Mouse (Mus musculus): ENCODE measurements around the gene Csrnp2. TPM values are rescaled to one million over a fixed set of nuclear protein-coding genes. Genes with fewer than 3 reads are reported as not detected.
"Not testable (repeated sequence)": the region's sequence is repeated elsewhere in the genome, so short reads cannot be mapped to it uniquely, and the experiment has no call there.

Gene Csrnp2
- polyA plus RNA-seq, 1 experiment from 2014 or later, result 53.5 TPM

DNA sequence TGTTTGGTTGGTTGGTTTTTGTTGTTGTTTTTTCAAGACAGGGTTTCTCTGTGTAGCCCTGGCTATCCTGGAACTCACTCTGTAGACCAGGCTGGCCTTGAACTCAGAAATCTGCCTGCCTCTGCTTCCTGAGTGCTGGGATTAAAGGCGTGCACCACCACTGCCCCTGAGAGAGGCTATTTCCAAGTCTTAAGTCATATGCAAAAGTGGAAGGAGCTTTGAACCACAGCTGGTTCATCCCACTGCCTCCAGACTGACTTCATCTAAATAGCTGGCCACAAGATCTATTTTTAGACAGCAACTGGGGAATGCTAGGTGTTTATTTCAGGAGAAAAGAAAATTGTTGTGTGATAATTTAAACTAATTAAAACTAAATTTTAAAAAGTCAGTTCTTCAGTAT lies 7.0 kb downstream of the Csrnp2 start:
- H3K27me3 ChIP-seq (ENCODE audit: control insufficient read depth, insufficient read depth, low read length); DNase-seq; H3K9ac ChIP-seq (replicated peaks; ENCODE audit: low read length); H3K27ac ChIP-seq (replicated peaks; ENCODE audit: low read depth, low read length); ATAC-seq (ENCODE audit: low FRiP score, low TSS enrichment); H3K4me2 ChIP-seq (ENCODE audit: low read length); H3K9me3 ChIP-seq (ENCODE audit: control insufficient read depth, low read length); H3K4me3 ChIP-seq (replicated peaks; ENCODE audit: low read depth, low read length): not testable (repeated sequence)
- peaks cover 60% of the 10 kb centered on the region for H3K36me3 ChIP-seq (ENCODE audit: control insufficient read depth, insufficient read depth, low read length)
- WGBS, result 91% methylated on average over 1 of the region's 1 CpGs
- peaks cover 28% of the 10 kb centered on the region for H3K4me1 ChIP-seq (ENCODE audit: control insufficient read depth, insufficient read depth, low read length)

DNA sequence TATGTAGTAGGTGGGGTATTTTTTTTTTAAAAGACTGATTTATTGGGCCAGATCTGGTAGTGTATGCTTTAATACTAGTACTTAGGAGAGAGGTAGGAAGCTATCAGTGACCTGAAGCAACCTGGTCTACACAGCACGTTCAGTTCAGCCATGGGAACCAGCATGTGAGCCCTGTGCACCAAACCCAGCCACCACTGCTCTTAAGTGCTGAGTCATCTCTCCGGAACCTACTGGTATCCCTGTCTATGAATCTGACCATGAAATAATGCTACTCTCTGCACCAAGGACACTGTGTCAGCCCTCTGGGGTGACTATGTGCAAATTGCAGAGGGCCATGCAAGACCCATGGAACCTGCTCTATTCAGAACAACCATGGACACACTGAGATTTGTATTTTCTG lies 8.2 kb downstream of the Csrnp2 start:
- Histone ChIP-seq H3K4me3 (replicated peaks; ENCODE audit: low read depth, low read length) (no peak overlapping the region), H3K36me3 (ENCODE audit: control insufficient read depth, insufficient read depth, low read length) (peaks cover 71% of the 10 kb centered on the region)
- WGBS, result 93% methylated on average over 2 of the region's 2 CpGs

DNA sequence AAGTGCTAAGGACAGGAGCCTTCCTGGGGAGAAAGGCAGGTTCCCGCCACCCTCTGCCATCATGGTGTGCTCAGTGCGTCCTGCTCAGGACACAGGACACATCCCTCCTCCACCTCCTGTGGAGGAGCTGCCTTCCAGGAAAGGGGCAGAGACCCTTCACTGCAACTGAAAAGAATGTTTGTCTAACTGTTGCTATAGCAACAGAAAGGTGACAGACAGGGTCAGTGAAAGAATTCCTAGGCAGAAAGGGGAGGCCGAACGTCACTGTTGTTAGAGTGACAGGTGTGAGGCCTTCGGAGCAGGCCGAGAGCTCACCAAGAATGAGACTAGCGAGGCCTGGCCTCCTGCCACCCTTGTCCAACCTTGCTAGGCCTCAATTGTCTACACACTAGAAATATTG lies 8.8 kb downstream of the Csrnp2 start:
- H3K27ac ChIP-seq (replicated peaks; ENCODE audit: low read depth, low read length), result no peak overlapping the region
- ATAC-seq (ENCODE audit: low FRiP score, low TSS enrichment) (no peak), DNase-seq (no peak)
- peaks cover 9% of the 10 kb centered on the region for H3K4me1 ChIP-seq (ENCODE audit: control insufficient read depth, insufficient read depth, low read length)
- no peaks in the 10 kb centered on the region for H3K27me3 ChIP-seq (ENCODE audit: control insufficient read depth, insufficient read depth, low read length)
- H3K9me3 ChIP-seq (ENCODE audit: control insufficient read depth, low read length), result no peaks in the 10 kb centered on the region
- H3K9ac ChIP-seq (replicated peaks; ENCODE audit: low read length), result no peak overlapping the region
- H3K4me3 ChIP-seq (replicated peaks; ENCODE audit: low read depth, low read length), result no peak overlapping the region
- H3K36me3 ChIP-seq (ENCODE audit: control insufficient read depth, insufficient read depth, low read length), result peaks cover 77% of the 10 kb centered on the region
- 12% methylated on average over 7 of the region's 7 CpGs for WGBS
- H3K4me2 ChIP-seq (ENCODE audit: low read length), result no peak overlapping the region

More for the DNA sequence above, 8.2 kb downstream of the Csrnp2 start:
- Histone ChIP-seq H3K4me1 (ENCODE audit: control insufficient read depth, insufficient read depth, low read length) (peaks cover 15% of the 10 kb centered on the region), H3K9ac (replicated peaks; ENCODE audit: low read length) (no peak overlapping the region), H3K4me2 (ENCODE audit: low read length) (no peak overlapping the region), H3K9me3 (ENCODE audit: control insufficient read depth, low read length) (no peaks in the 10 kb centered on the region), H3K27ac (replicated peaks; ENCODE audit: low read depth, low read length) (no peak overlapping the region), H3K27me3 (ENCODE audit: control insufficient read depth, insufficient read depth, low read length) (no peaks in the 10 kb centered on the region)
- ATAC-seq (ENCODE audit: low FRiP score, low TSS enrichment) (no peak), DNase-seq (no peak)

DNA sequence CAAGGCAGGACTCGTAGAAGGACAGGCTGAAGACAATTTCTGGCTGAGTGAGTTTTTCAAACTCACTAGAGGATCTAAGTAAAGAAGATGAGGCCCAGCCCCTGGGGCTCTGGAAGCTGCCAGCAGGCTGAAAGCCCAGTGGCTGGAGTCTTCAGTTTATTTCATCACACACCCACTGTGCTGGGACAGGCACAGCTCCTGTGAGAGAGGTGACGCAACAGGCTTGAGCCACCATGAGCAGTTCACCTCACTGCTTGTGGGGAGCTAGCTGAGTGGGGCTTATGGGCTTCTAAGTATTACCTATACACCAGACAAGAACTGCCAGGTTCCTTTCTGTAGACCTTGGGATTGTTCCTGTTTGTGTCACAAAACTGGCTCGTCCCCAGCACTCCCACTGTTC lies 9.7 kb downstream of the Csrnp2 start:
- Histone ChIP-seq H3K27me3 (ENCODE audit: control insufficient read depth, insufficient read depth, low read length) (no peaks in the 10 kb centered on the region), H3K4me3 (replicated peaks; ENCODE audit: low read depth, low read length) (no peak overlapping the region), H3K4me2 (ENCODE audit: low read length) (no peak overlapping the region), H3K9ac (replicated peaks; ENCODE audit: low read length) (no peak overlapping the region), H3K4me1 (ENCODE audit: control insufficient read depth, insufficient read depth, low read length) (peaks cover under 1% of the 10 kb centered on the region; the same call in 1 of the 2 replicates), H3K36me3 (ENCODE audit: control insufficient read depth, insufficient read depth, low read length) (peaks cover 86% of the 10 kb centered on the region), H3K27ac (replicated peaks; ENCODE audit: low read depth, low read length) (no peak overlapping the region), H3K9me3 (ENCODE audit: control insufficient read depth, low read length) (no peaks in the 10 kb centered on the region)
- ATAC-seq (ENCODE audit: low FRiP score, low TSS enrichment) (no peak), DNase-seq (no peak)
- WGBS, result 87% methylated on average over 3 of the region's 3 CpGs

DNA sequence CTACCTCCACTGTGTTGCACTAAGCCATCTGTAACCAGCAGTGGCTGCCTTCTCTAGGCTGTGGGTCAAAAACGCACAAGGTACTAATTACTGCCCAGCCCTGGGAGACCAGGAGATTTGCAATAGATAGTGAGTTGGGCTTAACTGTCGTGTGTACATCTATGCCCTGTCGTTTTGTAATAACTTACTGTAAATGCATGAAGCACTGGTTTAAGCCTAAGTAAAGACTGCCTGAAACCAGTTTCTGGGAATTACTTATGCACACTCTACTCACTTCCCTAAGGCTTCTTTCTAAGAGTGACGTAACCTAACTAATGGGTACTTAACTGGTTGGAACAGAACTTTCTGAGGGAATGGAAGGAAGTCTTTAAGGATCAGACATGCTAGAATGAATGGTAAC lies 16.4 kb downstream of the Csrnp2 start:
- no peaks in the 10 kb centered on the region for H3K4me1 ChIP-seq (ENCODE audit: control insufficient read depth, insufficient read depth, low read length)
- H3K9me3 ChIP-seq (ENCODE audit: control insufficient read depth, low read length), result no peaks in the 10 kb centered on the region
- 89% methylated on average over 4 of the region's 4 CpGs for WGBS
- no peak overlapping the region for H3K4me3 ChIP-seq (replicated peaks; ENCODE audit: low read depth, low read length)
- no peak overlapping the region for H3K27ac ChIP-seq (replicated peaks; ENCODE audit: low read depth, low read length)
- DNase-seq (no peak), ATAC-seq (ENCODE audit: low FRiP score, low TSS enrichment) (no peak)
- no peak overlapping the region for H3K4me2 ChIP-seq (ENCODE audit: low read length)
- H3K27me3 ChIP-seq (ENCODE audit: control insufficient read depth, insufficient read depth, low read length), result no peaks in the 10 kb centered on the region
- H3K36me3 ChIP-seq (ENCODE audit: control insufficient read depth, insufficient read depth, low read length), result peaks cover 95% of the 10 kb centered on the region
- H3K9ac ChIP-seq (replicated peaks; ENCODE audit: low read length), result no peak overlapping the region

DNA sequence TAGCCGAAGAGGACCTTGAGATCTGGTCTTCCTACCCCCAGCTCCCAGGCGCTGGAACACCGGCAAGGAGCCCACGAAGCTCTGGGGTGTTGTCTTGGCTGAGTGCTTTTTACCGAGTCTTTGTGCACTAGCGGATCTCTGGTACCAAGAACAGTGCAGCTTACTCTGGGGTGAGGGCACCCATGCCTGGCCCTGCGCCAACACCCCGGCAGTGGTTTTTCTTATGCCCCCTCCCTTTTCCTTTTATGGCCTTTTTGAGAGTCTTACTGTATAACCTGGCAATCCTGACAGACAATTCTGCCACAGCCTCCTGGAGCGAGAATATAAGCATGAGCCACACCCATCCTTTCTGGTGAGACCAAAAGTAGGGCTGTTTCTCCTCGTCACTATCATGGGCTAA lies 16.9 kb downstream of the Csrnp2 start:
- 88% methylated on average over 10 of the region's 10 CpGs for WGBS
- Histone ChIP-seq H3K9me3 (ENCODE audit: control insufficient read depth, low read length) (no peaks in the 10 kb centered on the region), H3K27ac (replicated peaks; ENCODE audit: low read depth, low read length) (no peak overlapping the region)

DNA sequence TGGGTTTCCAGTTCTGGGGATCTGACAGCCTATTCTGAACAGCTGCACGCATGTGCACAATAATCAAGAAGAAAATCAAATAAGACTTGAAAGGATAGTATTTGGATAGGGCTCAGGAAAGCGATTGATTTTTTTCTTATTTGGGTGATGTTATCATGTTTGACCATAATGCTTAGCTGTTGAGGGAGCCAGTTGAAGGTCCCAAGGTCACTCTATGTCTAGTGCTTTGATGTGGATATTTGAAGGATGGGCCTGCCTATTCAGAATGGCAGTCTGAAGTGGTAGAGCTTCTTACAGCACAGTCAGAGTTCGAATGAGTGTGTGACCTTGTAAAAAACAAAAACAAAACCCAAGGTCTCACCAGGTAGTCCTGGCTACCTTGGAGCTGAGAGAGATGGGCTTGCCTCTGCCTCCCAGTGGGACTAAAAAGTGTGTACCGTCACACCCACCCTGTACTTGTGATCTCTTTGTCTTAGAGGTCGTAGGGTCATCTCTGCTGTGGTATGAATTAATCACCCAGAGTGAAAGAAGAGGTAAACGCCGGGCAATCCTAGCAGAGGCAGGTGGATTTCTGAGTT lies 21.3 kb downstream of the Csrnp2 start:
- Histone ChIP-seq H3K4me2 (ENCODE audit: low read length) (no peak overlapping the region), H3K4me3 (replicated peaks; ENCODE audit: low read depth, low read length) (no peak overlapping the region), H3K9ac (replicated peaks; ENCODE audit: low read length) (no peak overlapping the region), H3K27me3 (ENCODE audit: control insufficient read depth, insufficient read depth, low read length) (no peaks in the 10 kb centered on the region), H3K9me3 (ENCODE audit: control insufficient read depth, low read length) (no peaks in the 10 kb centered on the region), H3K4me1 (ENCODE audit: control insufficient read depth, insufficient read depth, low read length) (peaks cover 10% of the 10 kb centered on the region), H3K36me3 (ENCODE audit: control insufficient read depth, insufficient read depth, low read length) (peaks cover 66% of the 10 kb centered on the region), H3K27ac (replicated peaks; ENCODE audit: low read depth, low read length) (no peak overlapping the region)
- 85% methylated on average over 7 of the region's 7 CpGs for WGBS
- ATAC-seq (ENCODE audit: low FRiP score, low TSS enrichment) (no peak), DNase-seq (no peak)

More for the DNA sequence above, 16.9 kb downstream of the Csrnp2 start:
- Histone ChIP-seq H3K27me3 (ENCODE audit: control insufficient read depth, insufficient read depth, low read length) (no peaks in the 10 kb centered on the region), H3K4me2 (ENCODE audit: low read length) (no peak overlapping the region), H3K36me3 (ENCODE audit: control insufficient read depth, insufficient read depth, low read length) (peaks cover 95% of the 10 kb centered on the region), H3K9ac (replicated peaks; ENCODE audit: low read length) (no peak overlapping the region), H3K4me1 (ENCODE audit: control insufficient read depth, insufficient read depth, low read length) (no peaks in the 10 kb centered on the region), H3K4me3 (replicated peaks; ENCODE audit: low read depth, low read length) (no peak overlapping the region)
- ATAC-seq (ENCODE audit: low FRiP score, low TSS enrichment), result no peak
- no peak for DNase-seq

DNA sequence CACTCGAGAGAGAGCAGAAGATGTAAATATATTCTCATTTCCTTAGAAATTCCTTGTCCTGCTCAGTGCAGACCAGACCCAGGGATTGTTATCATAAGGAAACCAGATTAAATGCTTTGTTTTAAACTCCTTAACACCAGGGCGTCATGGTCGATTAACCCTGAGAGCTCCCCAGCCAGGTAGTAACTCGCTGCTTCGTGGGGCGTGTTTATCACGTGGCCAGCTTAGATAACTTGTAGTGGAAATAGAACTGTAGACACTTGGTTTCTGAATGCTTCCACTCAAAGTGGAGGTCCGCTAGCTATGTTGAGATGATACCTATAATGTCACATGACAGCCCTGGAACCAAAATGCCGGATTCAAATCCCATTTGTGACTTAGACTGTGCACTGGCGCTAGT lies 25.3 kb downstream of the Csrnp2 start:
- Histone ChIP-seq H3K27ac (replicated peaks; ENCODE audit: low read depth, low read length) (no peak overlapping the region), H3K4me1 (ENCODE audit: control insufficient read depth, insufficient read depth, low read length) (peaks cover 20% of the 10 kb centered on the region), H3K4me2 (ENCODE audit: low read length) (peak overlapping the region; percentile 89), H3K9me3 (ENCODE audit: control insufficient read depth, low read length) (no peaks in the 10 kb centered on the region), H3K4me3 (replicated peaks; ENCODE audit: low read depth, low read length) (peak overlapping the region; percentile 83), H3K9ac (replicated peaks; ENCODE audit: low read length) (peak overlapping the region; percentile 86; the same call in 1 of the 2 replicates), H3K27me3 (ENCODE audit: control insufficient read depth, insufficient read depth, low read length) (no peaks in the 10 kb centered on the region), H3K36me3 (ENCODE audit: control insufficient read depth, insufficient read depth, low read length) (peaks cover 27% of the 10 kb centered on the region)
- WGBS, result 63% methylated on average over 10 of the region's 10 CpGs
- ATAC-seq (ENCODE audit: low FRiP score, low TSS enrichment) (no peak), DNase-seq (no peak)

DNA sequence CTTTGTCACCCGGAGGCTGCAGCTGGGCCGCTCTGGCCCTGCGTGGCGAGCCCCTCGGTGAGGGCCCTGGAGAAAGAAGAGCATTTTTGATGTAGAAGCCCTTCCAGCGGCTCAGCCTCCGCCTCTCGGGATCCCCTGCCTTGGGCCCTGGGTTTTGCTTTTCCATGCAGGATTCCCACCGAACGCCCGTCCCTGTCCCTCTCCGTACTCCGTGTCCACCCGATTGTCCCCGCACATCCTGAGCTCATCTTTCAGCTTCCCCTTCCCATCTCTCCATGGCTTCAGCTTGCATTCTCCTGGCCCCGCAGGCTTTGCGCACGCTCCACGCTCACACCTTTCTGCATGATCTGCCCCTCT lies 26.1 kb downstream of the Csrnp2 start:
- Histone ChIP-seq H3K36me3 (ENCODE audit: control insufficient read depth, insufficient read depth, low read length) (peaks cover 20% of the 10 kb centered on the region), H3K27me3 (ENCODE audit: control insufficient read depth, insufficient read depth, low read length) (no peaks in the 10 kb centered on the region), H3K4me3 (replicated peaks; ENCODE audit: low read depth, low read length) (peak overlapping the region; percentile 83), H3K4me1 (ENCODE audit: control insufficient read depth, insufficient read depth, low read length) (peaks cover 20% of the 10 kb centered on the region), H3K4me2 (ENCODE audit: low read length) (peak overlapping the region; percentile 89), H3K9ac (replicated peaks; ENCODE audit: low read length) (peak overlapping the region; percentile 86), H3K9me3 (ENCODE audit: control insufficient read depth, low read length) (no peaks in the 10 kb centered on the region), H3K27ac (replicated peaks; ENCODE audit: low read depth, low read length) (peak overlapping the region; percentile 85)
- 0% methylated on average over 19 of the region's 19 CpGs for WGBS
- ATAC-seq (ENCODE audit: low FRiP score, low TSS enrichment) (peak; percentile 22; the same call in 1 of the 2 replicates), DNase-seq (no peak)

Data from midbrain, embryonic 14.5 days (tissue).